Mouse (Mus musculus) embryo, embryonic 9.5 days (tissue): ENCODE results near the gene Prkca.

ENCODE experiments used
- DNase-seq: peaks from one replicate; pipeline ENCODE4 v3.0.0-alpha.2; 2017; ENCODE audit errors: extremely low spot score

Prkca gene

DNA sequence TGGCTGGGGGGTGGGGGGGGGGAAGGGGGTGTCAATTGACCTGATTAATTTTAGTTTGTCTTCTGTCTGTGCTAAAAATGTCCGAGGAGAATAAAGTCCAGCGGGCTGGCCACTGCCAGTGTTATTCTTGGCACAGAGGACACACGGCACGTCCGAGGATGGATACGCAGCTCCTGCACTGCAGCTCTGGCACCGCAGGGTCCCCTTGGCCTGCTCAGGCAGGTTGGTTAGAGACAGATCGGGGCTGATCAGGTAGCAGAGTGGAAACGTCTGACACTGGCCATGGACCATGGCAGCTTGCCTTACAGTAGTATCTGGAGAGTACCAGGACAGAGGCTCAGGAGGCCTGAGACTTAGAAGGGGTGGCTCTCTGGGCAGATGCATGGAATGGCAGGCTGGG lies 393.5 kb downstream of the Prkca start:
- no peak for DNase-seq

- no peak for DNase-seq
Observed at GRCm38 (mm10) chr11:107947951-107948350, 395.8 kb downstream of the Prkca start.

DNA sequence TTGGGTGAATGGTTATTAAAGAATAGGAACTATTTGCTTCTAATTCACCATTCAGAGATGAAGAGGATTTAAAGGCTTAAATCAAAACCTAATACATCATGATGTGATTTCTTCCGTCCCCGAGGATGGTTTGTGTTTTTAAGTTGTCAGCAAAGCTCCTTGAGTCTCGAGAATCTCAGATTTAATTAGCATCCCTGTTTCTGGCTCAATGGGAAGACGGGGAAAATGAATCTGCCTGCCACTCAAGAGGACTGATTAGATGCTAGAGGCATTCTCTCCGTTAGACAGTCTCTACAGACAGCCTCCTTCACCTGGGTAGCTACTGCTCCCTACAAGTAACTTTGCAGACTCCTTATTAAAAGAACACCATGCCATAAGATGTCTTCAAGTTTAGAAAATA lies 396.9 kb downstream of the Prkca start:
- no peak for DNase-seq

- DNase-seq: no peak
Observed at GRCm38 (mm10) chr11:107936929-107937328, 406.8 kb downstream of the Prkca start.

DNA sequence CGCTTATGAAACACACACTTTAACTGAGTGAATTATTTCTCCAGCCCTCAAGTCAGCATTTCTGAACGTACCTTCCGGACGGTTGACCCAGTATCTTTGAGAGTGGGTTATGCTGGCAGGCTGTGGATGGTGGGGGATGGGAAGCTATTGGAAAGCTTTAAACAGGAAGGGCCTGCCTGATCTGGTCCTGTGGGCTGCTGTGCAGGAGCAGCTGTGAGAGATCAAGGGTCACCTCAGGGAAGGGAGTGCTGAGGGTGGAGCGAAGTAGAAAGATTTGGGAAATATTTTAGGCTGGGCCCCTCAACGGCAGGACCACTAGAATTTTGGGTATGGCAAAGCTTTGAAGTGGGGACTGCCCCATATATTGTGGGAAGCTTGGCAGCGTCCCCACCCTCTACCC lies 412.0 kb downstream of the Prkca start:
- no peak for DNase-seq

- no peak for DNase-seq
Observed at GRCm38 (mm10) chr11:107931288-107931687, 412.4 kb downstream of the Prkca start.

- no peak for DNase-seq
Observed at GRCm38 (mm10) chr11:107929712-107930111, 414.0 kb downstream of the Prkca start.

DNA sequence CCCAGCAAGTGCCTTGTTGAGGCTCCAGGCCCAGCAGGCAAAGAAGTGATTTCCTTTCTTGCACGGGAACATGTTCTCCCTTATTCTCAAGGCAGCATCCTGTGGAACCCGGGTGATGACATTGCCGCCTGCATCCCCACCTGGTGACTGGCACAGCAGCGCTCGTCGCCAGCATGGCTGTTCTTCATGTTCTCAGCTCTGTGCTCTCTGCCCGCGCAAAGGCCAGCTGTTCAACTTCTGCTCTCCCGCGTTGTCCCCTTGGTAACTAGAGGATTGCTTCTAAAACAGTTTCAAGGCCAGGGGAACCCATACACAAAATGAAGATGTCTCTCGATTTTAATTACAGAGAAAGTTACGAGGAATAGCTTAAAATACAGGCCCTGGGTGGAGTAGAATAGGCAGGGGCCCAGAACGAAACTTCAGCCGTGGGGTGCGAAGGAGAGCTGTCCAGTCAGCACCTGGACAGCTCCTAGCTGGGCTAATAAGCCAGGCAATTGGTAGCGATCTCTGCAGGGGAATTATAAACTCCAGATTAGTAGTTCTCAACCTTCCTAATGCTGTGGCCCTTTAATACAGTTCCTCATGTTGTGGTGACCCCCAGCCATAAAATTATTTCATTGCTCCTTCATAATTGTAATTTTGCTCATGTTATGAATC lies 423.7 kb downstream of the Prkca start:
- DNase-seq: peak; percentile 41

DNA sequence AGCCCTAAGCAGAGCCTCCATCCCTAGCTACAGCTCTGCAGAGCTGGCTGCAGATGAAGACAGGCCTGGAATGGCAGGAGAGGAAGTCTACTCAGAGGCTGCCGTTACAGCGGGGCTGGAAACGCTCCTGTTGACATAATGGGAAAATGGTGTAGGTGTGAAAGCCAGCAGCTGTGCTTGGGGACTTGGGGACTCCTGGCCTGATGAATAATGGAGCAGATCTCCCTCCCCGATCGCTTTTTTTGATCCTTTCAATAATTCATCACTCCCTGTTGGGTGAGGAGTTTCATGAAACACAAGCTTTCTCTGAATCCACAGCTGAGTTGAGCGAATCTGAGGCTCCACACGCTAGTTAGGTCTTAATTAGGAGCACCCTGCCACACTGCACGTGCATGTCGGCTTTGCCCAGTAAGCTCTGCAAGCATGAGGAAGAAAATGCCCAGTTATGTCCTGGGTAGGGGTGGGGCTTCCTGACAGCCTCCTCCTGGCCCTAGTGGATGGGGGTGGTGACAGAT lies 425.9 kb downstream of the Prkca start:
- no peak for DNase-seq

- DNase-seq: peak; percentile 80
Observed at GRCm38 (mm10) chr11:107914634-107915226, 429.0 kb downstream of the Prkca start, which contains the start of gene Cacng5. Cacng5 (minus strand) TSS chr11:107915055.

- DNase-seq: no peak
Observed at GRCm38 (mm10) chr11:107913317-107913716, 430.4 kb downstream of the Prkca start.

- DNase-seq: no peak
Observed at GRCm38 (mm10) chr11:107905364-107905763, 438.4 kb downstream of the Prkca start.

GRCm38 (mm10) chr11:107903966-107904605 lies 439.6 kb downstream of the Prkca start:
- DNase-seq: no peak

DNA sequence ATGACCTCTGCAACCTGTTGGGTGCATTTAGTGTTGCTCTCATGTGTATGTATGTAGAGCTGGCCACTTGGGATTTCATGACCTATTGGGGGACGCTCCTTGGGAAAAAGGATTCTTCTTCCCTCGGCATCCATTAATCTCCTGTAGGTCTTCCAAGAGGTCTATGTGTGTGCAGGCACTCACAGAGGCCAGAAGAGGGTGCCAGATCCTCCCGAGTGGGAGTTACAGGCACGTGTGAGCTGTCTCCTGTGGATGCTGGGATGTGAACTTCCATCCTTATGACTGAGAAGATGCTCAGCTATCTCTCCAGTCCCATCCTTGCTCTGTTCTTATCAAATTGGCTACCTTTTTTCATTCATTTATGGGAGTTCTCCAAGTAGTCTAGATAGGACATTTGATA lies 443.3 kb downstream of the Prkca start:
- peak; percentile 25 for DNase-seq

DNA sequence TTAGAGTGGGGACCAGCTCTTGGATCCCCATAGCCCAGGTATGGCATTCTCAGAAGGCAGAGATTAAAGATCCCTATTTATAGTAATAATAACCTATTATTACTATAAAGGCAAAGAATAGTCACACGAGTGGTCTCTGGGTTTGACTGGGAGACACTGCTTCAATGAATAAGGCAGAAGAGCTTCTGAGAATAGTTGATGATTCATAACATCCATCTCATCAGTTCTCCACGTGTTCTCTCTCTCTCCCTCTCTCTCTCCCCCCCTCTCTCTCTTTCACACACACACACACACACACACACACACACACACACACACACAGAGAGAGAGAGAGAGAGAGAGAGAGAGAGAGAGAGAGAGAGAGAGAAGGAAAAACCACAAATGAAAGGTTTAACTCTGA lies 445.0 kb downstream of the Prkca start:
- DNase-seq: no peak

GRCm38 (mm10) chr11:107895635-107896034 lies 448.1 kb downstream of the Prkca start:
- DNase-seq: no peak

GRCm38 (mm10) chr11:107891377-107891776 lies 452.4 kb downstream of the Prkca start:
- no peak for DNase-seq

DNA sequence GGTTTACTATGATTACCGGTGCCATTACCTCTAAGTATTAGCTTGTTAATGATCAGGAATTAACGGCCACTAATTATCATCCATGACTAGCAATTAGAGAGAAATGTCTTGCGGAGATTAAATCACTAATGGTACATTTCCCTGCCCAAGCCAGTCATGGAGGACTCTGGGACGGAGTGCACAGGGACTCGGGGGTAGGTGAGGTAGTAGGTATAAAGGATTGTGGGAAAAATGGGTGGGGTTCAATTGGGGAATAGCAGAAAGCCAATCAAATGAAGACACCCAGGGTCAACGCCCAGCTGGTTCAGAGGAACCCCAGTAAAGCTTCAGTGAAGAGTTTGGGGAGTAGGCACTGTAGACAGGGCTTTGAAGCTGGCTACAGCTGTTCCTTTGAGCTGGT lies 456.4 kb downstream of the Prkca start:
- no peak for DNase-seq
